Mouse (Mus musculus): ENCODE data around the gene Lcn4. TPM values are rescaled to one million over a fixed set of nuclear protein-coding genes. Genes with fewer than 3 reads are reported as not detected.
"Not testable (repeated sequence)": the region's sequence is repeated elsewhere in the genome, so short reads cannot be mapped to it uniquely, and the experiment has no call there.

Lcn4 gene
- not detected in 2 replicates for polyA plus RNA-seq (2014; fragmentation: Nextera tagmentation; extraction: Ambion mirVana)

DNA sequence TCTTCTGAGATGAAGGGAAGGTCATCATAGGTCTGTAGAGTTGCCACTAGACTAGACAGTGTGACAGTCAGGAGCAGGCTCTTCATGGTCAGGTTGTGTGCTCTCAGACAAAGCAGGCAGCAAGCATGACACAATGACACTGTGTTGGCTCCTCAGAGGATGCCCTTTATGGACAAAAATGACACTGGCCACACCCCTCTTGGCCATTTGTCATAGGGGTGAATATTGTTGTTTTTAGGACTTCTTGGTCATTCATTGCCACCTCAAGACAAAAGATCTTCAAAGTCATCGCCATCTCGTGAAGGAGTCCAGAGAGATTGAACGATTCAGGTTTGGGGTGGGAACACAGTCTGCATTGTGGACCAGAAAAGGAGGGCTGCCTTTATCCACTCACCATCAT lies at the start of gene Lcn4:
Gene Lcn4, minus strand, starts transcription at position 101 of the 400 bp plus-strand sequence.
- Histone ChIP-seq H3K27me3 (ENCODE audit: control insufficient read depth, insufficient read depth, low read length) (no peaks in the 10 kb centered on the region), H3K27ac (ENCODE audit: low read depth, low read length) (no peak within 1 kb of the TSS), H3K9me3 (ENCODE audit: control insufficient read depth, low read length) (no peaks in the 10 kb centered on the region), H3K4me1 (ENCODE audit: control insufficient read depth, insufficient read depth, low read length) (no peaks in the 10 kb centered on the region), H3K4me3 (ENCODE audit: low read length) (no peak within 1 kb of the TSS), H3K4me2 (replicated peaks; ENCODE audit: low read depth, low read length) (no peak within 1 kb of the TSS), H3K36me3 (ENCODE audit: control insufficient read depth, insufficient read depth, low read length) (no peaks in the 10 kb centered on the region), H3K9ac (ENCODE audit: low read depth, low read length) (no peak within 1 kb of the TSS)
- WGBS, result 83% methylated on average over 3 of the region's 3 CpGs
- ATAC-seq (ENCODE audit: low FRiP score, low TSS enrichment), result no peak

DNA sequence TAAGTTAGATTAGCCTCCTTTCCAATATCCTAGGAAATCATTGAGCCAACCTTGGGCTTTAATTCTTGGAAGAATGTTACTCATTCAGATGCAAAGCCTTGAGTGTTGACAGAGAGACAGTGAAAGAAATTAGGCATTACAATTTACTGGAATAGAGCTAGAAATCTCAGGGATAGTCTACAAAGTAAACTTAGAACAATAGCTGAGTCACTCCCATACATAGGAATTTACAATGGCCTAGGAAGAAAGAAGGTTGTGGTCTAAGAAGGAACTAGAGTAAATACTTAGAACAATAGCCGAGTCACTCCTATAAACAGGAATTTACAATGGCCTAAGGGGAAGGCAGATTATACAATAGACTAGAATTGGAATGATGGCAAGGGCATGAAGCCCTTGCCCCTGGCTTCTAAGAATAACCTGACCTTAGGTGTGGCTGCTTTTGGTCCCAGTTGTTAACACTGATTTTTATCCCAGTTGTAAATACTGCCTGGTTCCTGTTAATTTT lies 15.1 kb upstream of the Lcn4 start:
- no peak for ATAC-seq (ENCODE audit: low FRiP score, low TSS enrichment)
- H3K4me2 ChIP-seq (replicated peaks; ENCODE audit: low read depth, low read length), result no peak overlapping the region
- H3K4me3 ChIP-seq (ENCODE audit: low read length), result no peak overlapping the region
- H3K27ac ChIP-seq (ENCODE audit: low read depth, low read length), result no peak overlapping the region
- H3K9me3 ChIP-seq (ENCODE audit: control insufficient read depth, low read length), result no peaks in the 10 kb centered on the region
- no peaks in the 10 kb centered on the region for H3K27me3 ChIP-seq (ENCODE audit: control insufficient read depth, insufficient read depth, low read length)
- no peak overlapping the region for H3K9ac ChIP-seq (ENCODE audit: low read depth, low read length)
- 93% methylated on average over 1 of the region's 1 CpGs for WGBS
- H3K4me1 ChIP-seq (ENCODE audit: control insufficient read depth, insufficient read depth, low read length), result no peaks in the 10 kb centered on the region
- no peaks in the 10 kb centered on the region for H3K36me3 ChIP-seq (ENCODE audit: control insufficient read depth, insufficient read depth, low read length)

DNA sequence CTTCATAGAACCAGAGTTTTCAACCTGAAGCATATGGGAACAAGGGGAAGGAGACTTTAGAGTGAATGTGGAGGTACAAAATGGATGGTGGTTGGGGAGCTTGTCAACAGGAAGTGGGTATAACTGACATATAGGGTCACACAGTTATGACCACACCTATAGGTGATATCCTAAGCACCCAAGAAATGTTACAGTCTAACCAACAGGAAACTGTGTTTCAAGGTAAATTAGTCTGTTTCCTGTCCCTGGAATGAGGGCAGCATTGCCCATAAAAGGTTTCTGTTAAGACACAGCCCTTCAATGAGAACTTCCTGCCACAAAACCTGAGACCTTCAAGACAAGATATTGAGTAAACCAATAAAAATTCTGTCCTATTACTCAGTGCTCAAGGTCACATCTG lies 2.3 kb downstream of the Lcn4 start:
- H3K36me3 ChIP-seq (ENCODE audit: control insufficient read depth, insufficient read depth, low read length), result no peaks in the 10 kb centered on the region
- no peak overlapping the region for H3K27ac ChIP-seq (ENCODE audit: low read depth, low read length)
- H3K4me1 ChIP-seq (ENCODE audit: control insufficient read depth, insufficient read depth, low read length), result no peaks in the 10 kb centered on the region
- ATAC-seq (ENCODE audit: low FRiP score, low TSS enrichment), result no peak
- no peak overlapping the region for H3K4me2 ChIP-seq (replicated peaks; ENCODE audit: low read depth, low read length)
- no peak overlapping the region for H3K9ac ChIP-seq (ENCODE audit: low read depth, low read length)
- H3K27me3 ChIP-seq (ENCODE audit: control insufficient read depth, insufficient read depth, low read length), result no peaks in the 10 kb centered on the region
- H3K9me3 ChIP-seq (ENCODE audit: control insufficient read depth, low read length), result no peaks in the 10 kb centered on the region
- H3K4me3 ChIP-seq (ENCODE audit: low read length), result no peak overlapping the region

DNA sequence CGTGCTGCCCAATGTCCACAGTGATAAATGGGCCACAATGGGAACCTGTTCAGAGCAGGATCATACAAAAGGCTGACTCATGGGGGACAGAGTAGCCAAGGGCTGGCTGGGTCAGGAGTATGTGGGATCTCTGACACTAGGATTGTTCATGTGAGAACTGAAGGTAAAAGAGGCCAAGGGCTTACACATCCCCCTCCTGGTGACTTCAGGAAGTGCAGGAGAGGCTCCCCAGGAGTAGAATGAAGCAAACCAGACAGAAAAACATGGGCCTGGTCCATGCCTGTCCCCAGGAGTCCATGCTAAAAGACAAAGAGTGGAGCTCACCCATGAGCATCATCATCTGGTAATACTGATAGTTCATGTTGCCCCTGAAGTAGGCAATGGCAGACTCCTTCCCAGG lies 7.5 kb downstream of the Lcn4 start:
- ATAC-seq (ENCODE audit: low FRiP score, low TSS enrichment); H3K4me2 ChIP-seq (replicated peaks; ENCODE audit: low read depth, low read length); H3K4me1 ChIP-seq (ENCODE audit: control insufficient read depth, insufficient read depth, low read length); H3K27me3 ChIP-seq (ENCODE audit: control insufficient read depth, insufficient read depth, low read length); H3K27ac ChIP-seq (ENCODE audit: low read depth, low read length); H3K9ac ChIP-seq (ENCODE audit: low read depth, low read length); H3K4me3 ChIP-seq (ENCODE audit: low read length); H3K36me3 ChIP-seq (ENCODE audit: control insufficient read depth, insufficient read depth, low read length); H3K9me3 ChIP-seq (ENCODE audit: control insufficient read depth, low read length): not testable (repeated sequence)
- 80% methylated on average over 1 of the region's 1 CpGs for WGBS

DNA sequence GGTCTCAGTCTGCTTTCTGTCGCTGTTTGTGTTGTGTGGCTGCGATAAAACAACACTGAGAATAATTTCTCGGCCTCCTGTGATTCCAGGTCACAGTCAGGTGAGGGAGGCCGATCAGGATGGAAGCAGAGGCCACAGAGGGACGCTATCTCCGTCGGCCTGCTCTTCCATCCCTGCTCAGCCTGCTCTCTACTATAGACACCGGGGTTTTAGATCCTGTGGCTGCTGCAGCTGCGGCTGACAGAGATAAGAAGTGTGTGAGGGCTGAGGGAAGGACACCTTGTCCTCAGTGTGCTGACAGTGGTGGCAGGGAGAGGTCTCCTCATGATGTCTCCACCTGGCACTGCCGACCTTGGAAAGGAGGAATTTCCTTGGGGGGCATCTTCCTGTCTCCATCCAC lies 8.0 kb downstream of the Lcn4 start:
- 81% methylated on average over 10 of the region's 10 CpGs for WGBS
- Histone ChIP-seq H3K27me3 (ENCODE audit: control insufficient read depth, insufficient read depth, low read length) (no peaks in the 10 kb centered on the region), H3K9me3 (ENCODE audit: control insufficient read depth, low read length) (no peaks in the 10 kb centered on the region), H3K9ac (ENCODE audit: low read depth, low read length) (no peak overlapping the region), H3K4me2 (replicated peaks; ENCODE audit: low read depth, low read length) (no peak overlapping the region), H3K4me1 (ENCODE audit: control insufficient read depth, insufficient read depth, low read length) (0 out of 2 replicates have a peak, but pooled peaks cover 5% of the 10 kb centered on the region), H3K36me3 (ENCODE audit: control insufficient read depth, insufficient read depth, low read length) (no peaks in the 10 kb centered on the region), H3K27ac (ENCODE audit: low read depth, low read length) (no peak overlapping the region), H3K4me3 (ENCODE audit: low read length) (no peak overlapping the region)
- ATAC-seq (ENCODE audit: low FRiP score, low TSS enrichment), result no peak

DNA sequence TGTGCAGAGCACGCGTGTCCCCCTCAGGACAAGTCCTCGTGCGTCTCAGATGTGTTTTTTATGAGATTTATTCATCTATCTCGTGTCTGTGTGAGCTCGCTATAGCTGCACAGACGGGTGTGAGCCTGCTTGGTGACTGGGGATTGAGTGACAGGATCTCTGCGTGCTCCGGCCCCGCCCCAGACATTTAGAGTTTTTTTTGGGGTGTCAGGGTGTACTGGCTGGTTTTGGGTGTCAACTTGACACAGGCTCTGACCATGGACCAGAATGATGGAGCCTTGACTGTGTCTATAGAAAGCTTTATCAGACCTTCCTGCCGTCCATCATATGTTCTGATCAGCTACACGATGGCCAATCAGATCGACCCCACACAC lies 8.6 kb downstream of the Lcn4 start:
- WGBS, result 76% methylated on average over 13 of the region's 13 CpGs
- no peaks in the 10 kb centered on the region for H3K27me3 ChIP-seq (ENCODE audit: control insufficient read depth, insufficient read depth, low read length)
- H3K4me1 ChIP-seq (ENCODE audit: control insufficient read depth, insufficient read depth, low read length), result 0 out of 2 replicates have a peak, but pooled peaks cover 5% of the 10 kb centered on the region
- no peak overlapping the region for H3K27ac ChIP-seq (ENCODE audit: low read depth, low read length)
- H3K4me3 ChIP-seq (ENCODE audit: low read length), result no peak overlapping the region
- H3K36me3 ChIP-seq (ENCODE audit: control insufficient read depth, insufficient read depth, low read length), result no peaks in the 10 kb centered on the region
- no peak overlapping the region for H3K9ac ChIP-seq (ENCODE audit: low read depth, low read length)
- no peak overlapping the region for H3K4me2 ChIP-seq (replicated peaks; ENCODE audit: low read depth, low read length)
- ATAC-seq (ENCODE audit: low FRiP score, low TSS enrichment), result no peak
- H3K9me3 ChIP-seq (ENCODE audit: control insufficient read depth, low read length), result no peaks in the 10 kb centered on the region

DNA sequence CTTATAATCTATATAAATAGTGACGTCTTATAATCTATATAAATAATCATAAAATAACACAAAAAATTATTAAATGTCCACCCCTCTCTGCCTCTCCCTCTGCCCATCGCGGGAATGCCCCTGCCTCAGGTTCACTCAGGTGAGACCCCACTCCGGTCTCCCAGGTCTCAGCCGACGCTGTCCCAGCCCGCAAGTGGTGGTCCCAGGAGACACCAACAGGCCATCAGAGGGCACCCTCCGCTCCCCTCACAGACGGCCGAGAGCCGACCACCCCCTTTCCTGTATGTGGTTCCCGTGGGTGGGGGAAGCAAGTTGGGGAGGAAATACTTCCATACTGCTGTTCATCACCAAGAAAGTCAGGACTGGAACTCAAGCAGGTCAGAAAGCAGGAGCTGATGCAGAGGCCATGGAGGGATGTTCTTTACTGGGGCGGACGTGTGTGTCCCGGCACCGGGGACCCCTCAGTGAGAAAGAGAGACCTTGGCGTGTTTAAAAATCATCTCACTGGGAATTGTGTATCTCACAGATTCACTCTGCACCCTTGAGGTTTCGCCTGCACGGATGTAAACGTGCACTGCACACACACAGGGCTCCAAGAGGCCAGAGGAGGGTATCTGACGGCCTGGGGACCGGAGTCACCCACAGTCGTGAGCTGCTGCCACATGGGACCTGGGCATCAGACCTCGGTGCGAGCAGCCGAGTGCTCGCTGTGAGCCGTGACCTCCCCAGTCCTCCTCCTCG lies 9.1 kb downstream of the Lcn4 start:
- Histone ChIP-seq H3K9ac (ENCODE audit: low read depth, low read length) (no peak overlapping the region), H3K9me3 (ENCODE audit: control insufficient read depth, low read length) (no peaks in the 10 kb centered on the region), H3K4me3 (ENCODE audit: low read length) (peak overlapping the region; percentile 34), H3K4me1 (ENCODE audit: control insufficient read depth, insufficient read depth, low read length) (0 out of 2 replicates have a peak, but pooled peaks cover 5% of the 10 kb centered on the region), H3K36me3 (ENCODE audit: control insufficient read depth, insufficient read depth, low read length) (no peaks in the 10 kb centered on the region), H3K27ac (ENCODE audit: low read depth, low read length) (no peak overlapping the region), H3K4me2 (replicated peaks; ENCODE audit: low read depth, low read length) (peak overlapping the region; percentile 65), H3K27me3 (ENCODE audit: control insufficient read depth, insufficient read depth, low read length) (no peaks in the 10 kb centered on the region)
- ATAC-seq (ENCODE audit: low FRiP score, low TSS enrichment), result peak; percentile 60; the same call in 1 of the 2 replicates
- WGBS, result 44% methylated on average over 29 of the region's 29 CpGs

DNA sequence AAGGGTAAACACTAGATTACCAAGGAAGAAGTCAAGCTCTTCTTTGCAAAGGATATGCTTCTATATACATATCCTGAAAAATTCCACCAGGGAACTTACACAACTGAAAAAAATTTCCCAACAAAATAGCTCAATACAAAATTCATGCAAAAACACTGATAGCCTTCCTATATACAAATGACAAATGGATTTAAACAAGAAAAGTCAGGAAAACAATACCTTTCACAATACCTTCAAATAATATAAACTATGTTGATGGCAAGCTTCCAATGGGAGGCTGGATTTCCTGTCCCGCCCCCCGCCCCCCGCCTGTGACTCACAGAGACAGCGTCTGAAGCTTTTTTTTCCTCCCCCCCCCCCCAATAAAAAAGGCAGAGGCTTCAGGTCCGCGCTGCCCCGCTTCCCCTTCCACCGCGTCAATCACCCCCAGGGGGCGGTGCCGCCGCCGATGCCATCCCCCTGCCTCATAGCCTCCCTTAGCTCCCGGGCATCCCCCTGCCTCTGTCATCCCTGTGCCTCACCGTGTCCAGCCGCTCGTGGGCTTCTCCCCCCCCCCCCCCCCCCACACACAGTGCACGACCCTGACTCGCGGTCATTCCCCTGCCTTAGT lies 9.8 kb downstream of the Lcn4 start:
- Histone ChIP-seq H3K4me2 (replicated peaks; ENCODE audit: low read depth, low read length) (peak overlapping the region; percentile 65), H3K9ac (ENCODE audit: low read depth, low read length) (no peak overlapping the region), H3K9me3 (ENCODE audit: control insufficient read depth, low read length) (no peaks in the 10 kb centered on the region), H3K27me3 (ENCODE audit: control insufficient read depth, insufficient read depth, low read length) (no peaks in the 10 kb centered on the region), H3K27ac (ENCODE audit: low read depth, low read length) (no peak overlapping the region), H3K4me1 (ENCODE audit: control insufficient read depth, insufficient read depth, low read length) (0 out of 2 replicates have a peak, but pooled peaks cover 5% of the 10 kb centered on the region), H3K36me3 (ENCODE audit: control insufficient read depth, insufficient read depth, low read length) (no peaks in the 10 kb centered on the region), H3K4me3 (ENCODE audit: low read length) (peak overlapping the region; percentile 34)
- ATAC-seq (ENCODE audit: low FRiP score, low TSS enrichment), result peak; percentile 49; the same call in 1 of the 2 replicates
- 1% methylated on average over 17 of the region's 20 CpGs for WGBS

DNA sequence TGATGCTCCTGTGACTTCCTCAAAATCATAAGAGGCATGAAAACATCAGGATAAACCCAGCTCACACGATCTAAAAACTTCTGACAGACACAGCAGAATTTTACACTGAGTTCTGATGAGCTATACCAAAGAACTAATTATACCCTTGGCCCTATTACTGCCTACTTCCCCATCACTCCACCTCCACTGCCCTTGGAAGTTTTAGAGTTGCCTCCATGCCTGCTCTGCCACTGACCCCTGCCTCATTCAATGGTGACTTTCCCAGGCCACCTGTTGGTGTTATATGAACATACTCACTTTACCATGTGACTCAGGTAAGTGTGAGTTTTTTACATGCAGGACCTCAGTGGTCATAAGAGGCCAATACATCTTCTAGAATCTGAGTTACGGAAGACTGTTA lies 13.7 kb downstream of the Lcn4 start:
- ATAC-seq (ENCODE audit: low FRiP score, low TSS enrichment), result no peak
- no peak overlapping the region for H3K27ac ChIP-seq (ENCODE audit: low read depth, low read length)
- H3K9ac ChIP-seq (ENCODE audit: low read depth, low read length), result no peak overlapping the region
- no peak overlapping the region for H3K4me2 ChIP-seq (replicated peaks; ENCODE audit: low read depth, low read length)
- WGBS, result 97% methylated on average over 2 of the region's 2 CpGs
- H3K9me3 ChIP-seq (ENCODE audit: control insufficient read depth, low read length), result no peaks in the 10 kb centered on the region
- H3K36me3 ChIP-seq (ENCODE audit: control insufficient read depth, insufficient read depth, low read length), result no peaks in the 10 kb centered on the region
- no peak overlapping the region for H3K4me3 ChIP-seq (ENCODE audit: low read length)
- 0 out of 2 replicates have a peak, but pooled peaks cover 5% of the 10 kb centered on the region for H3K4me1 ChIP-seq (ENCODE audit: control insufficient read depth, insufficient read depth, low read length)
- H3K27me3 ChIP-seq (ENCODE audit: control insufficient read depth, insufficient read depth, low read length), result no peaks in the 10 kb centered on the region

Data from kidney, embryonic 14.5 days (tissue).